In the genomic region with DNA sequence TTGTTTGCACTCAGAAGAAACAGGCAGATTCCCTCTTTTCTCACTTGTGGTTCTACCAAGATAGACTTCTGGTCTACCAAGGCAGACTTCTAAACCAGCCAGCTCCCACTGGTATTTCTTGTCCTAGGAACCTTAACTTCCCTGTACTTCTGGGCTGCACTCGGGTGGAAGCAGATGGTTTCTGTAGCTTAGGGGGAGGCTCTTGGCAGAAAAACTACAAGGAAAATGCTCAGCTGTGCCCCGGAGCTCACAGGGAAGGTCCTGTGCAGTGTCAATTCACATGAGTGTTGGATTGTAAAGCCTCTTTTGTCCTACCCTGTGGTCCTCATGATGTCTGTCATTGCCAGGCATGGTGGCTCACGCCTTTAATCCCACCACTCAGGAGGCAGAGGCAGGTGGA, we compare ENCODE assay signal across 13 mouse cellular contexts.
DNase-seq lines count a peak whose midpoint lies in the region; TF ChIP-seq lines count a peak whose summit lies in the region.
"Had no signal": no experiment of that assay in that cellular context is flagged by ENCODE, and none has a peak within 500 bp of the region (broad histone marks: within the 10 kb centered on the region; RNA-seq: fewer than 3 reads in every experiment).

No protein-coding gene starts in this region.

- TF ChIP-seq CTCF in brain, embryonic 14.5 days (IDR thresholded peaks at IDR 0.05; ENCODE audit: borderline replicate concordance, extremely low read depth, insufficient read depth, insufficient read length) = no peak

- peak; percentile 23 for DNase-seq in layer of hippocampus, adult 11-12 months (ENCODE audit: low spot score)
- DNase-seq in layer of hippocampus, postnatal 10 days (ENCODE audit: low spot score in 2 of 2) = no peak
- peak; percentile 36 for DNase-seq in brain, embryonic 14.5 days (ENCODE audit: low read depth)
- DNase-seq in cerebellum, adult 11-12 months = peak; percentile 50
- peak; percentile 51 for DNase-seq in cerebellum, postnatal 25 days
- DNase-seq in kidney, adult 9 months = no peak
- DNase-seq in heart, adult 11 months = no peak
- DNase-seq: heart, postnatal 10 days; kidney, adult 2 months; kidney, postnatal 25 days; lung, adult 2 months; right cerebral cortex, postnatal 25 days; thymus, adult 2 months had no signal

- TF ChIP-seq POLR2A in brain, embryonic 14.5 days (IDR thresholded peaks at IDR 0.05; ENCODE audit: borderline replicate concordance, extremely low read depth, insufficient read depth, insufficient read length, poor library complexity, severe bottlenecking) = no peak

Comparison
In these comparisons a context has a peak if more than half of its experiments do, and no peak if none do; other contexts are left out.
1. DNase-seq: peak in layer of hippocampus, adult 11-12 months (single experiment), brain, embryonic 14.5 days (single experiment), cerebellum, adult 11-12 months (single experiment) and cerebellum, postnatal 25 days (2 of 2); none in layer of hippocampus, postnatal 10 days (0 of 2), kidney, adult 9 months (single experiment) and heart, adult 11 months (single experiment).